Mouse (Mus musculus) CH12.LX (cell line): Measurements from ENCODE around the gene Ddx42. TPM values are rescaled to one million over a fixed set of nuclear protein-coding genes. Genes with fewer than 3 reads are reported as not detected.

ENCODE experiments used
- DNase-seq: peaks from one replicate; pipeline ENCODE4 v3.0.0-alpha.2; 2013; ENCODE audit errors: extremely low read depth
- H3K27ac ChIP-seq: 2 replicates; pipeline ENCODE4 v1.5.1; 2012; ENCODE audit warnings: low read depth, mild to moderate bottlenecking, control low read depth, moderate library complexity; ENCODE audit not compliant: insufficient read depth
- H3K27me3 ChIP-seq: replicated peaks from 2 replicates; pipeline ENCODE3; 2012; ENCODE audit warnings: inconsistent platforms
- H3K36me3 ChIP-seq, 2 experiments: replicated peaks in 1 of 2; 2 replicates each; pipeline versions ENCODE3 to v1.6.1; 2012; ENCODE audit warnings: inconsistent platforms in 1 of 2, low read length in 1 of 2, mild to moderate bottlenecking in 1 of 2, mixed read lengths in 1 of 2, moderate library complexity in 1 of 2; ENCODE audit not compliant: control insufficient read depth in 1 of 2, insufficient read depth in 1 of 2
- H3K4me1 ChIP-seq, 2 experiments: 2 replicates each; pipeline ENCODE4 v1.6.1; 2012; ENCODE audit warnings: inconsistent platforms in 1 of 2, moderate library complexity in 1 of 2; ENCODE audit not compliant: insufficient read depth in 2 of 2, control insufficient read depth in 1 of 2
- H3K4me2 ChIP-seq: 2 replicates; pipeline ENCODE4 v1.6.1; 2012; ENCODE audit warnings: low read depth, mild to moderate bottlenecking, control low read depth; ENCODE audit not compliant: poor library complexity, insufficient read depth, severe bottlenecking
- H3K4me3 ChIP-seq, 3 experiments: fragments of 150-350 bp in 1 of 3; sonication (generic) in 1 of 3; replicated peaks in 1 of 3; 2 replicates each; pipeline versions ENCODE3 to v1.5.1; 2011 to 2012; ENCODE audit warnings: low read depth in 2 of 3, low read length in 2 of 3, mild to moderate bottlenecking in 2 of 3, moderate library complexity in 2 of 3, control low read depth in 1 of 3, improper control_type of control experiment in 1 of 3, inconsistent platforms in 1 of 3, mixed read lengths in 1 of 3; ENCODE audit not compliant: poor library complexity in 1 of 3
- H3K79me2 ChIP-seq: replicated peaks from 2 replicates; pipeline ENCODE4 v1.6.1; 2012; ENCODE audit warnings: mild to moderate bottlenecking, moderate library complexity; ENCODE audit not compliant: control insufficient read depth, poor library complexity, insufficient read depth, severe bottlenecking; ENCODE audit errors: extremely low read depth
- H3K9ac ChIP-seq: 2 replicates; pipeline ENCODE4 v1.6.1; 2012; ENCODE audit warnings: low read depth, mild to moderate bottlenecking, control low read depth, moderate library complexity; ENCODE audit not compliant: insufficient read depth
- H3K9me3 ChIP-seq: replicated peaks from 2 replicates; pipeline ENCODE3; 2012; ENCODE audit warnings: low read length, inconsistent platforms, mixed read lengths
- CHD1 ChIP-seq: IDR thresholded peaks from 2 replicates; pipeline ENCODE4 v1.6.1; 2012; ENCODE audit warnings: low read depth, low read length, improper control_type of control experiment, inconsistent platforms
- ETS1 ChIP-seq: conservative IDR thresholded peaks from 2 replicates; pipeline ENCODE4 v1.6.1; 2012; ENCODE audit warnings: low read depth, mild to moderate bottlenecking, inconsistent platforms, low read length, improper control_type of control experiment, moderate library complexity
- GABPA ChIP-seq: IDR thresholded peaks from 2 replicates; pipeline ENCODE4 v1.6.1; 2012; ENCODE audit warnings: low read depth, low read length, improper control_type of control experiment, inconsistent platforms; ENCODE audit not compliant: insufficient replicate concordance
- IRF4 ChIP-seq: IDR thresholded peaks from 2 replicates; pipeline ENCODE4 v1.6.1; 2014; ENCODE audit warnings: low read depth, mild to moderate bottlenecking, inconsistent platforms, low read length, improper control_type of control experiment
- JUND ChIP-seq: conservative IDR thresholded peaks from 2 replicates; pipeline ENCODE4 v1.6.1; 2011; ENCODE audit warnings: low read depth, low read length, improper control_type of control experiment
- MEF2A ChIP-seq: IDR thresholded peaks from 2 replicates; pipeline ENCODE4 v1.6.1; 2014; ENCODE audit warnings: low read depth, mild to moderate bottlenecking, inconsistent platforms, low read length, improper control_type of control experiment, borderline replicate concordance
- NRF1 ChIP-seq: IDR thresholded peaks from 2 replicates; pipeline ENCODE4 v1.6.1; 2014; ENCODE audit warnings: low read depth, mild to moderate bottlenecking, inconsistent platforms, low read length, improper control_type of control experiment, moderate library complexity
- POLR2AphosphoS2 ChIP-seq: IDR thresholded peaks from 2 replicates; pipeline ENCODE4 v1.6.1; 2011; ENCODE audit warnings: low read depth, low read length, improper control_type of control experiment
- RAD21 ChIP-seq: IDR thresholded peaks from 2 replicates; pipeline ENCODE4 v1.6.1; 2011; ENCODE audit warnings: low read depth, mild to moderate bottlenecking, low read length, improper control_type of control experiment, moderate library complexity
- RCOR1 ChIP-seq: conservative IDR thresholded peaks from 2 replicates; pipeline ENCODE4 v1.6.1; 2012; ENCODE audit warnings: low read depth, mild to moderate bottlenecking, inconsistent platforms, low read length, improper control_type of control experiment
- SIN3A ChIP-seq: IDR thresholded peaks from 2 replicates; pipeline ENCODE4 v1.6.1; 2012; ENCODE audit warnings: low read length, improper control_type of control experiment, inconsistent platforms
- SMC3 ChIP-seq: IDR thresholded peaks from 2 replicates; pipeline ENCODE4 v1.6.1; 2011; ENCODE audit warnings: low read depth, low read length, improper control_type of control experiment
- TCF12 ChIP-seq: IDR thresholded peaks from 2 replicates; pipeline ENCODE4 v1.6.1; 2014; ENCODE audit warnings: low read depth, mild to moderate bottlenecking, inconsistent platforms, low read length, improper control_type of control experiment
- UBTF ChIP-seq: IDR thresholded peaks from 2 replicates; pipeline ENCODE4 v1.6.1; 2012; ENCODE audit warnings: low read depth, mild to moderate bottlenecking, inconsistent platforms, low read length, improper control_type of control experiment, moderate library complexity
- USF1 ChIP-seq: IDR thresholded peaks from 2 replicates; pipeline ENCODE4 v1.6.1; 2014; ENCODE audit warnings: low read depth, mild to moderate bottlenecking, inconsistent platforms, low read length, improper control_type of control experiment
- ZC3H11A ChIP-seq: IDR thresholded peaks from 2 replicates; pipeline ENCODE4 v1.6.1; 2012; ENCODE audit warnings: low read depth, mild to moderate bottlenecking, inconsistent platforms, low read length, improper control_type of control experiment
- dilution Hi-C: fragments of 300-500 bp; cut with MboI; formaldehyde crosslinking; loops from 2 replicates; pipeline ENCODE4 v1.14.3; 2020; ENCODE audit warnings: low sequenced_read_pairs; ENCODE audit not compliant: extremely low pct_unique_long_range_greater_than_20kb, extremely low pct_ligation_motif_present
- in situ Hi-C: fragments of 300-500 bp; cut with MboI; formaldehyde crosslinking; loops from 3 replicates; pipeline ENCODE4 v1.14.3; 2019; ENCODE audit warnings: low sequenced_read_pairs, low pct_ligation_motif_present, low pct_unique_long_range_greater_than_20kb, mixed read lengths
- polyA plus RNA-seq: library from polyadenylated mRNA; unstranded; fragments of >175 nt; gene quantifications from 2 replicates; pipeline ENCODE4 v1.2.1, GENCODE M21; 2012; ENCODE audit warnings: low read depth; ENCODE audit not compliant: insufficient read length
- total RNA-seq, 2 experiments: library from RNA; depleted of rRNA; stranded (reverse); fragments of 300-350 nt in 1 of 2; fragments of >200 nt in 1 of 2; gene quantifications; 2 replicates each; pipeline ENCODE4 v1.2.3; 2012 to 2014

Ddx42 gene
- total and polyA plus RNA-seq, 3 experiments = 63.8 to 94.6 (median 65.5) TPM

DNA sequence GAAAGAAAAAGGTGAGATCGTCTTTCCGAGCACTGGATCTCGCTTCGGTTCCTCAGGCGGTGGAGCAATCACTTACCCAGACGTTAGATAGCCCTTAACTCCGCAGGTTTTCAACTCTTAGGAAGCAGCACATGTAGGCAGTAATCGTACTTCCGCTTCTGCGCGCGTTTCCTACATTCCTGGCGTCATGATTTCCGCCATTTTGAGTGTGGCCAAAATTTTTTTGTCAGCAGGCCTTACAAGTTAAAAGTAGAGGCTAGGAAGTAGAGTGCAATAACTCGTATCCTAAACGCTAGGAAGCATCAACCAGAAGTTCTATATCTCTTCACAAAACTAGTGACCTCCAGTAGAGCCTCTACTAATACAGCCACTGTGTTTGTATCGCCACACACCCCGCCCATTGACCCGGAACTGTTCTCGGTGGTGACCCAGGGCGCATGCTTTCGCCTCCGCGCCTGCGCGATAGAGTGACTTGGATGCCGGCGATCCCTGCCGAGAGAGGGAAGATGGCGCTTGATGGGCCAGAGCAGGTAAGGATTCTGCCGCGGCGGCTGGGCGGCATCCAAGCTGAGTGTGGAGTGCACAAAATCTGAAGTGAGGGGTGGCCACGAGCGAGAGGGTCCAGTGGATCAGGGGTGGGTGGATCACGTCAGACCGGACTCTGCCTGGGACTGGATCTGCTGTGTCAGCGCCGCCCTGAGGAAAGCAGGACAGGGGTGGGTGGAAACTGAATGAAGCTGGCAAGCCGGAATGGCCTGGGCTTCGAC is 39.1 kb downstream of the Ddx42 start, which contains the start of the genes Ftsj3 and Psmc5 (continued):
- peak; percentile 38; the same call in 1 of the 2 replicates for TF ChIP-seq GABPA
- TF ChIP-seq TCF12 = peak; percentile 69
- peak; percentile 47 for TF ChIP-seq JUND
- TF ChIP-seq CHD1 = no peak
- peak; percentile 90; the same call in 1 of the 2 replicates for TF ChIP-seq POLR2AphosphoS2
- no peak for TF ChIP-seq USF1
- TF ChIP-seq ETS1 = 0 out of 2 replicates have a peak, but pooled peaks have one; percentile 9
- TF ChIP-seq NRF1 = peak; percentile 87
- TF ChIP-seq MEF2A = 0 out of 2 replicates have a peak, but pooled peaks have one; percentile 24
- TF ChIP-seq, all 38 proteins: peak for 25

DNA sequence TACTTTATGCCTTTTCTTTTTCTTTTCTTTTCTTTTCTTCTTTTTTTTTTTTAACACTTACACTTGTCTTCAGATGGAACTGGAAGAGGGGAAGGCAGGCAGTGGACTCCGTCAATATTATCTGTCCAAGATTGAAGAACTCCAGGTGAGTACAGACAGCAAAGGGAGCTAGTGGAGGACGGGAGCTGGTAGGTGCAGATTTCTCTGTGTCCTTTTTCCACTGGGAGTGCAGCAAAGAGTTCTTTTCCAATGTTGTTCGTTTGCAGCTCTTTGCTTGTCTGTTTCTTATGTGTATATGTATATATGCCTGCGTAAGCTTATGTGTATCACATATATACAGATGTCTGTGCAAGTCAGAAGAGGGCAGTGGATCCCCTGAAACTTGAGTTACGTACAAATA is 40.0 kb downstream of the Ddx42 start:
- peak overlapping the region; percentile 73 to 92 (median 78) for H3K4me3 ChIP-seq
- TF ChIP-seq ZC3H11A (no peak), SIN3A (no peak), SMC3 (no peak), UBTF (no peak), IRF4 (no peak), RAD21 (no peak), RCOR1 (no peak), ETS1 (no peak)
- H3K9ac ChIP-seq = peak overlapping the region; percentile 94
- in situ Hi-C loops (loop anchor here (5.0 kb wide), 1 partner anchor 34 kb away; no protein-coding TSS in a partner anchor), dilution Hi-C loops (no loop called here)
- H3K4me1 ChIP-seq = peaks cover 3 to 46% of the 10 kb centered on the region in 2 experiments; a peak in 3 of 4 replicates
- no peak overlapping the region for H3K27ac ChIP-seq
- H3K4me2 ChIP-seq = peak overlapping the region; percentile 90
- H3K79me2 ChIP-seq = peaks cover 58% of the 10 kb centered on the region
- H3K27me3 ChIP-seq = no peaks in the 10 kb centered on the region
- H3K36me3 ChIP-seq = peaks cover 56 to 71% of the 10 kb centered on the region in 2 experiments
- no peak for DNase-seq
- H3K9me3 ChIP-seq = no peaks in the 10 kb centered on the region
